Mouse (Mus musculus): Measurements from ENCODE around the gene Rnf208.

DNA sequence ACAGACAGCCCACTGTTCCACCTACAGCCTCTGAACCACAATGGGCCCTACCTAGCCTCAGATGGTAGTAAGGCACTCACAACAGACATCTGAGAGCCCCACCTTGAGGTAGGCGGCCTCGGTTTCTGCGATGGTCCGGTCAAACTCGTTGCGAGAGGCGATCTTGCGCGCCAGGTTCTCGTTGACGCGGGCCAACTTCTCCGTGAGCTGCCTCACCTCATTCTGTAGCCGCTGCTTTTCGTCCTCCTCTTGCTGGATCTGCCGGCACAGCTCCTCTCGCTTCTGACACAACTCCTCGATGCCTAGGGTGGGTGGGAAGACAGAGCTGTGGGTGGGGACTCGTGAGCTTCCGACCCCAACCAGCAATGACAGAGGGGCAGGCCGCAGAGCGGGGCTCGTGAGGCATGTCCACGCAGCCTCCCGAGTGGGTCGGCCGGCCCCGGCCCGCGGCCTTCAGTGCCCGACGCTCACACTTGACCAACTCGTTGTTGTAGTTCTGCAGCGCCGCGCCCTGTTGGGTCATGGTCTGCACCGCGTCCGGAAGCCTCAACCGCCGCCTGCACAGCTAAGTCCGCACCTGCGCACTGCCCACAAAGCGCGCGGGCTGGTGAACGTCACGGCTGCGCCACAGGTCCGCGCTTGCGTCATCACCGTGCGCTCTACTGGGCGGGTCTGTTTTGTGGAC, 29.9 kb downstream of the Rnf208 start, which contains the start of the genes Ssna1 and Anapc2:
- peak; percentile 15; the same call in 1 of the 2 replicates for TF ChIP-seq CTCF (IDR thresholded peaks at IDR 0.05; ENCODE audit: borderline replicate concordance, control insufficient read depth, extremely low read depth, insufficient read depth, low read length, poor library complexity)
- TF ChIP-seq POLR2A (IDR thresholded peaks at IDR 0.05; ENCODE audit: control insufficient read depth, extremely low read depth, insufficient read depth, low read length, poor library complexity): peak; percentile 81

Data from thymus, adult 2 months (tissue).